Mouse (Mus musculus): ENCODE measurements around the gene Creld2. TPM values are rescaled to one million over a fixed set of nuclear protein-coding genes. Genes with fewer than 3 reads are reported as not detected.

Creld2 gene
- polyA plus RNA-seq, 1 experiment: 372 TPM

- Histone ChIP-seq H3K4me1 (ENCODE audit: control insufficient read depth, insufficient read depth, low read length) (peaks cover 7% of the 10 kb centered on the region), H3K27me3 (ENCODE audit: control insufficient read depth, insufficient read depth, low read length) (no peaks in the 10 kb centered on the region), H3K27ac (ENCODE audit: control insufficient read depth, insufficient read depth, low read depth, low read length) (no peak overlapping the region), H3K4me3 (ENCODE audit: control insufficient read depth, low read depth, low read length) (no peak overlapping the region), H3K36me3 (ENCODE audit: control insufficient read depth, insufficient read depth, low read length) (no peaks in the 10 kb centered on the region)
- TF ChIP-seq CTCF (IDR thresholded peaks at IDR 0.05; ENCODE audit: control insufficient read depth, insufficient read depth, insufficient replicate concordance, low read depth, low read length) (no peak), POLR2A (IDR thresholded peaks at IDR 0.05; ENCODE audit: control insufficient read depth, low read depth, low read length) (no peak)
Measured at GRCm38 (mm10) chr15:88844966-88845365, 25.5 kb downstream of the Creld2 start.

DNA sequence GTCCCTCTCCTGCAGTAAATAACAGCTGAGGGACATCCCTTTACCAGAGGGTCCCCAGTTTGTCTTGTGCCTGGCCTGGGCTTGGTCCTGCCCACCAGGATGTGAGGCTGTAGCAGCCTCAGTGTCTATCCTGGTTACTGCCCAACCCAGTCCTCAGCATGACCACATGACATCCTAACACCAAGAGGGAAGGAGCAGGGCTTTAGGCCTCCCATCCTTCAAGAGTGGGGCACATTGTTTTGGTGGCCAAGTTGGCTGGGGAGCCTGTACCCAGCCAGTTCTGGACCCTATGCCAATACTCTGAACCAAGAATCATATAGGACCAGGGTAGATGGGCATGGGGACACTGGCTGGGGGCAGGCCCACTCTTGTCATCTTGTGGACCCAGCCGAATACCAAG is 29.2 kb downstream of the Creld2 start:
- TF ChIP-seq POLR2A (IDR thresholded peaks at IDR 0.05; ENCODE audit: control insufficient read depth, low read depth, low read length): no peak
- no peak for TF ChIP-seq CTCF (IDR thresholded peaks at IDR 0.05; ENCODE audit: control insufficient read depth, insufficient read depth, insufficient replicate concordance, low read depth, low read length)
- Histone ChIP-seq H3K27ac (ENCODE audit: control insufficient read depth, insufficient read depth, low read depth, low read length) (no peak overlapping the region), H3K4me3 (ENCODE audit: control insufficient read depth, low read depth, low read length) (no peak overlapping the region), H3K27me3 (ENCODE audit: control insufficient read depth, insufficient read depth, low read length) (no peaks in the 10 kb centered on the region), H3K4me1 (ENCODE audit: control insufficient read depth, insufficient read depth, low read length) (peaks cover 16% of the 10 kb centered on the region), H3K36me3 (ENCODE audit: control insufficient read depth, insufficient read depth, low read length) (no peaks in the 10 kb centered on the region)

- no peak overlapping the region for H3K4me3 ChIP-seq (ENCODE audit: control insufficient read depth, low read depth, low read length)
- TF ChIP-seq POLR2A (IDR thresholded peaks at IDR 0.05; ENCODE audit: control insufficient read depth, low read depth, low read length): no peak
- no peak for TF ChIP-seq CTCF (IDR thresholded peaks at IDR 0.05; ENCODE audit: control insufficient read depth, insufficient read depth, insufficient replicate concordance, low read depth, low read length)
- peaks cover 19% of the 10 kb centered on the region for H3K4me1 ChIP-seq (ENCODE audit: control insufficient read depth, insufficient read depth, low read length)
- H3K36me3 ChIP-seq (ENCODE audit: control insufficient read depth, insufficient read depth, low read length): no peaks in the 10 kb centered on the region
- no peak overlapping the region for H3K27ac ChIP-seq (ENCODE audit: control insufficient read depth, insufficient read depth, low read depth, low read length)
- no peaks in the 10 kb centered on the region for H3K27me3 ChIP-seq (ENCODE audit: control insufficient read depth, insufficient read depth, low read length)
Measured at GRCm38 (mm10) chr15:88849621-88850020, 30.2 kb downstream of the Creld2 start.

- peaks cover 25% of the 10 kb centered on the region for H3K4me1 ChIP-seq (ENCODE audit: control insufficient read depth, insufficient read depth, low read length)
- H3K4me3 ChIP-seq (ENCODE audit: control insufficient read depth, low read depth, low read length): no peak overlapping the region
- H3K27ac ChIP-seq (ENCODE audit: control insufficient read depth, insufficient read depth, low read depth, low read length): no peak overlapping the region
- H3K36me3 ChIP-seq (ENCODE audit: control insufficient read depth, insufficient read depth, low read length): no peaks in the 10 kb centered on the region
- TF ChIP-seq CTCF (IDR thresholded peaks at IDR 0.05; ENCODE audit: control insufficient read depth, insufficient read depth, insufficient replicate concordance, low read depth, low read length) (no peak), POLR2A (IDR thresholded peaks at IDR 0.05; ENCODE audit: control insufficient read depth, low read depth, low read length) (no peak)
- no peaks in the 10 kb centered on the region for H3K27me3 ChIP-seq (ENCODE audit: control insufficient read depth, insufficient read depth, low read length)
Measured at GRCm38 (mm10) chr15:88850146-88850826, 30.8 kb downstream of the Creld2 start.

DNA sequence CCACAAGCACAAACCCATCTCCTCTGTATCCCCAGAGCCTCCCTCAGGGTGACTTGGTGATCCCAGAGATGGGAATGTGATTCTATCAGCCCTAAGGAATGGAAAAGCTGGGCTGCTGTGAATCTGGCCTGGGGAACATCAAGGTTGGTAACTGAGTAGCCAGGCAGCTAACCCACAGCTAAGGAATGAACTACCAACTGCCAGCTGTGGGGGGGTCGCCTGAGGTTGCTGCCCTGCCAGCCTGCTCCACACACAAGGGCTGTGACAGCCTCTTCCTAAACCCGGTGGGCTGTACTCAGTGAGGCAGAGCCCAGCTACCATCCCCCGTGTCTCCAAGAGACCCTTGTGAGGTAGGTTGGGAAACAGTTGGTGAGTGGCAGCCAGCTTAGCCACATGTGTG is 31.6 kb downstream of the Creld2 start:
- H3K36me3 ChIP-seq (ENCODE audit: control insufficient read depth, insufficient read depth, low read length): no peaks in the 10 kb centered on the region
- H3K27ac ChIP-seq (ENCODE audit: control insufficient read depth, insufficient read depth, low read depth, low read length): no peak overlapping the region
- H3K4me1 ChIP-seq (ENCODE audit: control insufficient read depth, insufficient read depth, low read length): peaks cover 27% of the 10 kb centered on the region
- H3K4me3 ChIP-seq (ENCODE audit: control insufficient read depth, low read depth, low read length): no peak overlapping the region
- H3K27me3 ChIP-seq (ENCODE audit: control insufficient read depth, insufficient read depth, low read length): no peaks in the 10 kb centered on the region
- no peak for TF ChIP-seq POLR2A (IDR thresholded peaks at IDR 0.05; ENCODE audit: control insufficient read depth, low read depth, low read length)
- no peak for TF ChIP-seq CTCF (IDR thresholded peaks at IDR 0.05; ENCODE audit: control insufficient read depth, insufficient read depth, insufficient replicate concordance, low read depth, low read length)

GRCm38 (mm10) chr15:88851507-88852149 is 32.2 kb downstream of the Creld2 start:
- Histone ChIP-seq H3K4me1 (ENCODE audit: control insufficient read depth, insufficient read depth, low read length) (peaks cover 27% of the 10 kb centered on the region), H3K27ac (ENCODE audit: control insufficient read depth, insufficient read depth, low read depth, low read length) (no peak overlapping the region), H3K4me3 (ENCODE audit: control insufficient read depth, low read depth, low read length) (no peak overlapping the region), H3K27me3 (ENCODE audit: control insufficient read depth, insufficient read depth, low read length) (no peaks in the 10 kb centered on the region), H3K36me3 (ENCODE audit: control insufficient read depth, insufficient read depth, low read length) (no peaks in the 10 kb centered on the region)
- TF ChIP-seq CTCF (IDR thresholded peaks at IDR 0.05; ENCODE audit: control insufficient read depth, insufficient read depth, insufficient replicate concordance, low read depth, low read length): no peak
- TF ChIP-seq POLR2A (IDR thresholded peaks at IDR 0.05; ENCODE audit: control insufficient read depth, low read depth, low read length): no peak

DNA sequence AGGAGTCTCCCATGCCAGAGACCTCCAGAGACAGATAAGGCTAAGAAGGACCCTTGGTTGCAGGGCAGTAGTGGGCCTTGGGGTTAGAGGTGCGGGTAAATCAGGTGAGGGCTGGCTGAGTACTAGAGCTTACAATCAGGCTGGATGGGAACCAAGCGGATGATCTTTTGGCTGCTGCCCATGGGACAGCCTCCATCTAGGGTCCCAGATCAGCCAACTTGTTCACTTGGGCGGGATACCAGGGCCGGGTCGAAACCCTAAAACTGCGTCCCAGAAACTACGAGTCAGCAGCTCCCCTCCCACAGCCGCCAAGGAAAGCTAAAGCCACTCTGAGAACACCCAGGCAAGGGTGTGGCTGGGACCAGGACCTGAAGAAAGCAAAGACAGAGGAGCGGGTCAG is 33.7 kb downstream of the Creld2 start:
- H3K4me1 ChIP-seq (ENCODE audit: control insufficient read depth, insufficient read depth, low read length): peaks cover 26% of the 10 kb centered on the region
- no peak overlapping the region for H3K4me3 ChIP-seq (ENCODE audit: control insufficient read depth, low read depth, low read length)
- H3K36me3 ChIP-seq (ENCODE audit: control insufficient read depth, insufficient read depth, low read length): no peaks in the 10 kb centered on the region
- TF ChIP-seq CTCF (IDR thresholded peaks at IDR 0.05; ENCODE audit: control insufficient read depth, insufficient read depth, insufficient replicate concordance, low read depth, low read length) (no peak), POLR2A (IDR thresholded peaks at IDR 0.05; ENCODE audit: control insufficient read depth, low read depth, low read length) (no peak)
- H3K27me3 ChIP-seq (ENCODE audit: control insufficient read depth, insufficient read depth, low read length): no peaks in the 10 kb centered on the region
- H3K27ac ChIP-seq (ENCODE audit: control insufficient read depth, insufficient read depth, low read depth, low read length): no peak overlapping the region

Data from testis, adult 2 months (tissue).